ENCODE assay signal across 20 mouse cellular contexts in genomic region chr17:44061289-44061890, GRCm38 (mm10). TPM values are rescaled to one million over a fixed set of nuclear protein-coding genes. Genes with fewer than 3 reads are reported as not detected.
DNase-seq lines count a peak whose midpoint lies in the region; ATAC-seq and TF ChIP-seq lines count a peak whose summit lies in the region.
"Had no signal": no experiment of that assay in that cellular context is flagged by ENCODE, and none has a peak within 500 bp of the region (broad histone marks: within the 10 kb centered on the region; RNA-seq: fewer than 3 reads in every experiment).

No protein-coding gene starts in this region.

- TF ChIP-seq POLR2A in thymus, adult 2 months (IDR thresholded peaks at IDR 0.05; ENCODE audit: control insufficient read depth, extremely low read depth, insufficient read depth, low read length, poor library complexity) = no peak

- no peak overlapping the region for H3K4me2 ChIP-seq in kidney, embryonic 15.5 days
- H3K4me2 ChIP-seq: forebrain, embryonic 15.5 days; midbrain, embryonic 12.5 days; neural tube, embryonic 13.5 days had no signal

- no peak for TF ChIP-seq CTCF in thymus, adult 2 months (IDR thresholded peaks at IDR 0.05; ENCODE audit: borderline replicate concordance, control insufficient read depth, extremely low read depth, insufficient read depth, low read length, poor library complexity)

- no peaks in the 10 kb centered on the region for H3K4me1 ChIP-seq in kidney, embryonic 15.5 days
- no peaks in the 10 kb centered on the region for H3K4me1 ChIP-seq in thymus, adult 2 months (replicated peaks; ENCODE audit: control insufficient read depth, insufficient read depth, low read length)
- H3K4me1 ChIP-seq: forebrain, embryonic 15.5 days; midbrain, embryonic 12.5 days; neural tube, embryonic 13.5 days had no signal

- 47% methylated on average over 5 of the region's 5 CpGs for WGBS in kidney, embryonic 15.5 days
- 89% methylated on average over 5 of the region's 5 CpGs for WGBS in thymus, adult 2 months

- H3K9ac ChIP-seq in kidney, embryonic 15.5 days = no peak overlapping the region
- H3K9ac ChIP-seq: forebrain, embryonic 15.5 days; midbrain, embryonic 12.5 days; neural tube, embryonic 13.5 days had no signal

- H3K27ac ChIP-seq in kidney, embryonic 15.5 days = 0 out of 2 replicates have a peak overlapping the region, but pooled peaks have one; percentile 45
- H3K27ac ChIP-seq in thymus, adult 2 months (ENCODE audit: control insufficient read depth, insufficient read depth, low read length) = no peak overlapping the region
- H3K27ac ChIP-seq: forebrain, embryonic 15.5 days; midbrain, embryonic 12.5 days; neural tube, embryonic 13.5 days; stomach, postnatal 0 days had no signal

- no peaks in the 10 kb centered on the region for H3K36me3 ChIP-seq in kidney, embryonic 15.5 days
- H3K36me3 ChIP-seq in thymus, adult 2 months (ENCODE audit: control insufficient read depth, insufficient read depth, low read length) = no peaks in the 10 kb centered on the region
- H3K36me3 ChIP-seq: forebrain, embryonic 15.5 days; midbrain, embryonic 12.5 days; neural tube, embryonic 13.5 days had no signal

- DNase-seq in kidney, adult 18-20 months = no peak
- peak; percentile 27 for DNase-seq in urinary bladder, postnatal 25 days (ENCODE audit: low spot score)
- no peak for DNase-seq in urinary bladder, adult 2 months (ENCODE audit: low spot score)
- DNase-seq in skeletal muscle tissue, adult 2 months (ENCODE audit: low read depth, low spot score) = peak; percentile 17
- no peak for DNase-seq in thymus, adult 2 months
- DNase-seq in layer of hippocampus, adult 9-10 months (ENCODE audit: low spot score) = no peak
- DNase-seq: cerebellum, adult 8-10 months; heart, postnatal 4 days; left cerebral cortex, postnatal 4 days; lung, adult 2 months; lung, postnatal 4 days; right cerebral cortex, postnatal 25 days; thymus, postnatal 25 days had no signal

- no peak; the same call in 1 of the 2 replicates for ATAC-seq in kidney, embryonic 15.5 days (replicated peaks; ENCODE audit: low FRiP score)
- ATAC-seq in granulocyte monocyte progenitor cell, adult 5-6 weeks (replicated peaks; ENCODE audit: poor library complexity, severe bottlenecking) = peak; percentile 63
- ATAC-seq: forebrain, embryonic 15.5 days; hindbrain, embryonic 16.5 days had no signal

- no peaks in the 10 kb centered on the region for H3K9me3 ChIP-seq in kidney, embryonic 15.5 days (replicated peaks)
- H3K9me3 ChIP-seq: forebrain, embryonic 15.5 days; midbrain, embryonic 12.5 days; neural tube, embryonic 13.5 days had no signal

- H3K4me3 ChIP-seq in kidney, embryonic 15.5 days (replicated peaks) = no peak overlapping the region
- no peak overlapping the region for H3K4me3 ChIP-seq in thymus, adult 2 months (ENCODE audit: control insufficient read depth, insufficient read depth, low read length)
- H3K4me3 ChIP-seq: forebrain, embryonic 15.5 days; midbrain, embryonic 12.5 days; neural tube, embryonic 13.5 days had no signal

- H3K27me3 ChIP-seq in kidney, embryonic 15.5 days = no peaks in the 10 kb centered on the region
- no peaks in the 10 kb centered on the region for H3K27me3 ChIP-seq in thymus, adult 2 months (ENCODE audit: control insufficient read depth, insufficient read depth, low read length)
- H3K27me3 ChIP-seq: forebrain, embryonic 15.5 days; midbrain, embryonic 12.5 days; neural tube, embryonic 13.5 days had no signal

RNA-seq across cellular contexts. Expression of gene Enpp5, which starts 17.2 kb away (rescaled TPM):
- polyA plus RNA-seq in kidney, embryonic 15.5 days (2015; fragmentation: Nextera tagmentation; extraction: Ambion mirVana) = 19.8 and 20.9 TPM in 2 replicates
- 93.3 and 101 TPM in 2 replicates for polyA plus RNA-seq in urinary bladder, adult 2 months (2012; rRNA removed)
- 5.4 and 5.6 TPM in 2 replicates for total RNA-seq in granulocyte monocyte progenitor cell, adult 5-6 weeks (2014; fragmentation: Nextera tagmentation)
- 5.2 and 6.2 TPM in 2 replicates for total RNA-seq in granulocyte monocyte progenitor cell, adult 5-6 weeks (2017)
- 8.7 and 12.4 TPM in 2 replicates for polyA plus RNA-seq in thymus, adult 2 months (2012; rRNA removed)

RNA-seq across cellular contexts. Expression of gene Enpp4, which starts 44.2 kb away (rescaled TPM):
- polyA plus RNA-seq in kidney, embryonic 15.5 days (2015; fragmentation: Nextera tagmentation; extraction: Ambion mirVana) = 4.5 and 4.9 TPM in 2 replicates
- 20.3 and 20.6 TPM in 2 replicates for polyA plus RNA-seq in urinary bladder, adult 2 months (2012; rRNA removed)
- total RNA-seq in granulocyte monocyte progenitor cell, adult 5-6 weeks (2014; fragmentation: Nextera tagmentation) = 5.1 and 9.6 TPM in 2 replicates
- 9.6 and 12.2 TPM in 2 replicates for total RNA-seq in granulocyte monocyte progenitor cell, adult 5-6 weeks (2017)
- 6.3 and 8.4 TPM in 2 replicates for polyA plus RNA-seq in thymus, adult 2 months (2012; rRNA removed)

Comparison
In these comparisons a context has a peak if more than half of its experiments do, and no peak if none do; other contexts are left out.
1. DNase-seq: peak in urinary bladder, postnatal 25 days (single experiment) and skeletal muscle tissue, adult 2 months (single experiment); none in kidney, adult 18-20 months (single experiment), urinary bladder, adult 2 months (single experiment), thymus, adult 2 months (single experiment) and layer of hippocampus, adult 9-10 months (single experiment).